Mouse (Mus musculus): ENCODE data around the gene Kcnmb4. TPM values are rescaled to one million over a fixed set of nuclear protein-coding genes. Genes with fewer than 3 reads are reported as not detected.

Kcnmb4 gene
- polyA plus RNA-seq, 1 experiment from 2014 or later, result 0.24 TPM

DNA sequence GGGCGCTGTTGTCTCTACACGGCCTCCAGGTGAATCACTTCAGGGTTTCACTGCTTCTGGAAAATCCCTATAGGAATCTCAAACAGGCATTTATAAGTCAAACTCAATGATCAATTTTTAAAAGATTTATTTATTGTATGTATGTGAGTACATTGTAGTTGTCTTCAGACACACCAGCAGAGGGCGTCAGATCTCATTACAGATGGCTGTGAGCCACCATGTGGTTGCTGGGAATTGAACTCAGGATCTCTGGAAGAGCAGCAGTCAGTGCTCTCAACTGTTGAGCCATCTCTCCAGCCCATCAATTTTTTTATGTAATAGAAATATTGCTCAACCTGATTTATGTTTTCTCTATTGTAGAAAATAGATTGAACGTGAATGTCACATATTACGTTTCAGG is 7.3 kb upstream of the Kcnmb4 start:
- Histone ChIP-seq H3K27ac (no peak overlapping the region), H3K4me3 (replicated peaks) (no peak overlapping the region), H3K4me1 (replicated peaks) (peaks cover 5% of the 10 kb centered on the region; the same call in 1 of the 2 replicates), H3K36me3 (peaks cover 30% of the 10 kb centered on the region), H3K27me3 (peaks cover 8% of the 10 kb centered on the region), H3K4me2 (no peak overlapping the region), H3K9me3 (replicated peaks) (peaks cover 5% of the 10 kb centered on the region), H3K9ac (no peak overlapping the region)
- ATAC-seq (ENCODE audit: low read depth) (no peak), DNase-seq (no peak)
- WGBS (ENCODE audit: insufficient replicate concordance), result 87% methylated on average over 5 of the region's 5 CpGs

DNA sequence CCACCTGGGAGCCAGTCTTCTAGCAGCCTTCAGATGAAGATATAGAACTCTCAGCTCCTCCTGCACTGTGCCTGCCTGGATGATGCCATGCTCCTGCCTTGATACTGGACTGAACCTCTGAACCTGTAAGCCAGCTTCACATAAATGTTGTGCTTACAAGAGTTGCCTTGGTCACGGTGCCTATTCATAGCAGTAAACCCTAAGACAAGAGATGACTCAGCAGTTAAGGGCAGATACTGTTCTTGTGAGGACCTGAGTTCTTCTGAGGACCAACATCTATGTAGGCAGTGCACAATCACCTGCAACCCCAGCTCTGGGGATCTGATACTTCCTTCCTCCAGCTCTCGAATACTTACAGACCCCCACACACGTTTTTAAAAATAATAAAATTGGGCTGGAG is 2.9 kb upstream of the Kcnmb4 start:
- ATAC-seq (ENCODE audit: low read depth), result no peak
- Histone ChIP-seq H3K9me3 (replicated peaks) (peaks cover 5% of the 10 kb centered on the region), H3K4me3 (replicated peaks) (no peak overlapping the region), H3K27me3 (peaks cover 52% of the 10 kb centered on the region), H3K9ac (no peak overlapping the region), H3K27ac (no peak overlapping the region), H3K36me3 (peaks cover 5% of the 10 kb centered on the region; the same call in 1 of the 2 replicates), H3K4me1 (replicated peaks) (peaks cover 15% of the 10 kb centered on the region), H3K4me2 (no peak overlapping the region)
- WGBS (ENCODE audit: insufficient replicate concordance), result 81% methylated on average over 3 of the region's 3 CpGs
- DNase-seq, result no peak

DNA sequence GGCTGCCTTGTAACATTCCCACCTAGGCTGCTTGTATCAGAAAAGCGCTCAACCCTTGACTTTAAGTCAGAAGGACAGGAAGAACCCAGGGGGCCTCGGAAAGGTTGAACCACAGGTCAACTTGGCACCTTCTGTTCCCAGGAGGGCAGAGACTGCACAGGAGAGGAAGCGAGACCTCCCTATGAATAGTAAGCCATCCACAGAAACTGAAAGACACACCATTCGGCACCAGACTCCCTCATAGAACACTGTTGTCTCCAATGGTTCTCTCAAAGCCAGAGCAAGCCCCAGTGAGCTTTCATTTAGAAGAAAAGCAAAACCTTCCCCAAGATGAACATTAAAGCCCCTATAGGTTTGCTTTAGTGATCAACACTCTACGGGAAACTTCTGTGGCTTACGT is 2.0 kb upstream of the Kcnmb4 start:
- Histone ChIP-seq H3K4me2 (no peak overlapping the region), H3K4me1 (replicated peaks) (peaks cover 15% of the 10 kb centered on the region), H3K27me3 (peaks cover 59% of the 10 kb centered on the region), H3K27ac (no peak overlapping the region), H3K4me3 (replicated peaks) (no peak overlapping the region), H3K9ac (no peak overlapping the region), H3K36me3 (peaks cover 1% of the 10 kb centered on the region; the same call in 1 of the 2 replicates), H3K9me3 (replicated peaks) (peaks cover 5% of the 10 kb centered on the region)
- WGBS (ENCODE audit: insufficient replicate concordance), result 65% methylated on average over 6 of the region's 6 CpGs
- ATAC-seq (ENCODE audit: low read depth), result no peak
- no peak for DNase-seq

DNA sequence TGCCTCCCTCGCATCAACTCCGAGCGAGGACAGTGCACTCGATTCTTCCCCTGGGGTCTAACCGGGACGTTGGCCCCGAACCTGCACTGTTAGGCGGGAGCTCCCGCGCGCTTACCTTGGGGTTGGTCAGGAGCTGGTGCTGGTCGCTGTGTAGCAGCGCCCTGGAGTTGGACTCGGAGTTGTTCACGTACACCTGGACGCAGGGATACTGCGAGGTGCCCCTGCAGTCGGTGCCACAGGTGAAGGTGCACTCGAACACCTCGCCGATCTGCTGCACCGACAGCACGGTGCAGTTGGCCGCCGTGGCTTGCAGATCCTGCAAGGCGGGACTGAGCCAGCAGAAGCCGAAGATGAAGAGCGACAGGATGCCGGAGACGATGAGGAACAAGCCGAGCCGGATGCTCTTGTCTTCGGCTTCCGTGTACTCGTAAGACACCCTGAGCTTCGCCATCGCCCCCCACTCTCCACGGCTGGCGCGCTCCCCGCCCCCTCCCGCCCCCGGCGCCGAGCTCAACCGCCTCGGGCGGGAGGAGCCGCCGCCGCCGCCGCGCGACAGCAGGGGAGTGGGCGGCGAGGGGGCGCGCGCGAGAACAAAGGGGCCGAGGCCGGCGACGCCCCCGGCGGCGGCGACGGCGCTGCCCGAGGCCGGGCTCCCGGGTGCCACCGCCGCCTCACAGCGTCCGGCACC is 463 bp downstream of the Kcnmb4 start:
- peak; percentile 39; the same call in 1 of the 2 replicates for ATAC-seq (ENCODE audit: low read depth)
- Histone ChIP-seq H3K9me3 (replicated peaks) (peaks cover 5% of the 10 kb centered on the region), H3K9ac (peak overlapping the region; percentile 39; the same call in 1 of the 2 replicates), H3K36me3 (no peaks in the 10 kb centered on the region), H3K4me1 (replicated peaks) (peaks cover 15% of the 10 kb centered on the region), H3K27ac (no peak overlapping the region), H3K27me3 (peaks cover 65% of the 10 kb centered on the region), H3K4me3 (replicated peaks) (peak overlapping the region; percentile 62), H3K4me2 (peak overlapping the region; percentile 80)
- WGBS (ENCODE audit: insufficient replicate concordance), result under 1% methylated on average over 77 of the region's 78 CpGs
- DNase-seq, result no peak

DNA sequence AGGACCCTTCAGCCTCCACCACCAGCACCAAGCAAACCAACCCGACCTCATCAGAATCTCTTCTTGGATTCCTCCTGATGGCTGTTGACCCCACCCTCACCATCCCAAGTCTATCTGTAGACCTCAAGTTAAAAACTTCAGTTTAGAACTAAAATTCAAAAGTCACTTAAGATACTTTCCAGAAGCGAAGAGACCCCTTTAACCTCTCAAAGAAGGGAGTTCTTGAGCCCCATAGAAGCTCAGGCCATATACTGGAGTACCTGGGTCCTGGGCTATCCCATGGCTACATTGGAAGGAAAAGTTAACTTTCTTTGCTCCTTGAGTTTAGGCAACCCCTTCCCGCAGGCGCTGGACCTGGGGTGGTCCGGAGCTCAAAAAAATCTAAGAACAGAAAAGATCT is 1.1 kb downstream of the Kcnmb4 start:
- DNase-seq (no peak), ATAC-seq (ENCODE audit: low read depth) (no peak)
- 8% methylated on average over 5 of the region's 5 CpGs for WGBS (ENCODE audit: insufficient replicate concordance)
- H3K9ac ChIP-seq, result no peak overlapping the region
- H3K27ac ChIP-seq, result no peak overlapping the region
- peaks cover 65% of the 10 kb centered on the region for H3K27me3 ChIP-seq
- H3K36me3 ChIP-seq, result no peaks in the 10 kb centered on the region
- H3K4me2 ChIP-seq, result peak overlapping the region; percentile 80
- peak overlapping the region; percentile 62 for H3K4me3 ChIP-seq (replicated peaks)
- peaks cover 5% of the 10 kb centered on the region for H3K9me3 ChIP-seq (replicated peaks)
- H3K4me1 ChIP-seq (replicated peaks), result peaks cover 17% of the 10 kb centered on the region

DNA sequence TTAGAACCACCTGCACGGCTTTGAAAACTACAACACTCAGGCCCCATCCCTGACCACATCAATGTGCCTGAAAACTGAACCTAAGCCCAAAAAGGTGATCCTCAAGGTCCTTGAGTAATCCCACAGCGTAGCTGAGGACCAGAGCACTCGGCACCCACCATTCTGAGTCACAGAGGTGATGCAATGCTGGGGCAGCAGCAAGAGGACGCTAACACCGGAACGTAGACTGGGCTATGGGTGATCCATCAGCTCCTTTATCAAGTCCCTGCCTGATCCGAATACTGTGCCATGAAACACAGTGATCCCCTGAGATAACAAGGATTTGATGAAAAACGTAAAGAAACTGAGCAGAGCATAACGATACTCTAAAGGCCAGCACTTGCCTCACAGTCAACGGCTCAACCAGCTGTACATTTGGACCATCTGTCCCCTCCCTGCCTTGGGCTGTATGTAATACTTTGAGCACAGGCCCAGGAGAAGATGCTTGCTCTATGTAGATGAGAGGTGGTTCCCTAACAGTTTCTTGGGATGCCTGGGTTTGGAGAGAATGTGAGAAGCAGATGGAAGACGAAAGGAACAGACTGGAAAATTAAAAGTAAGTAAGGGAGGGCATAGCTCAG is 3.3 kb downstream of the Kcnmb4 start:
- whole genome bisulfite sequencing (ENCODE audit: insufficient replicate concordance), result 80% methylated on average over 11 of the region's 11 CpGs
- no peak overlapping the region for H3K9ac ChIP-seq
- no peak overlapping the region for H3K27ac ChIP-seq
- DNase-seq, result no peak
- H3K27me3 ChIP-seq, result peaks cover 52% of the 10 kb centered on the region
- ATAC-seq (ENCODE audit: low read depth), result no peak
- no peak overlapping the region for H3K4me2 ChIP-seq
- H3K4me1 ChIP-seq (replicated peaks), result peaks cover 17% of the 10 kb centered on the region
- no peaks in the 10 kb centered on the region for H3K36me3 ChIP-seq
- H3K4me3 ChIP-seq (replicated peaks), result no peak overlapping the region
- H3K9me3 ChIP-seq (replicated peaks), result no peaks in the 10 kb centered on the region

DNA sequence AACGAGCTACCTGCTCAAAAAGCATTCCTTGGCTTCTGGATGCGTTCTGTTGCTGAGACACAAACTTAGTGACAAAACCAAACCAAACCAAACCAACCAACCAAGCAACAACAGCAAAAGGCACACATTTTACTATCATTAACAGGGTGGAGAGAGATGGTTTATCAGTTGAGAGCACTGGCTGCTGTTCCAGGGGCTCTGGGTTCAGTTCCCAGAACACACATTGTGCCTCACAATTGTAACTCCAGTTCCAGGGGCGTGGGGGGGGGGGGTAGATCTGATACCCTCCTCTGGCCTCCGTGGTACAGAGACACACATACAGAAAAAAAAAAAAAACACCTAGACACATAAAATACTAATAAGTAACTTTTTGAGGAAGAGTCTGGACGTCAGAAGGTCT is 5.6 kb downstream of the Kcnmb4 start:
- peak; percentile 64; the same call in 1 of the 2 replicates for ATAC-seq (ENCODE audit: low read depth)
- Histone ChIP-seq H3K9ac (no peak overlapping the region), H3K27me3 (peaks cover 29% of the 10 kb centered on the region), H3K4me3 (replicated peaks) (no peak overlapping the region), H3K27ac (no peak overlapping the region), H3K36me3 (no peaks in the 10 kb centered on the region), H3K4me2 (no peak overlapping the region), H3K9me3 (replicated peaks) (no peaks in the 10 kb centered on the region), H3K4me1 (replicated peaks) (peaks cover 7% of the 10 kb centered on the region)
- 35% methylated on average over 5 of the region's 5 CpGs for WGBS (ENCODE audit: insufficient replicate concordance)
- DNase-seq, result no peak

DNA sequence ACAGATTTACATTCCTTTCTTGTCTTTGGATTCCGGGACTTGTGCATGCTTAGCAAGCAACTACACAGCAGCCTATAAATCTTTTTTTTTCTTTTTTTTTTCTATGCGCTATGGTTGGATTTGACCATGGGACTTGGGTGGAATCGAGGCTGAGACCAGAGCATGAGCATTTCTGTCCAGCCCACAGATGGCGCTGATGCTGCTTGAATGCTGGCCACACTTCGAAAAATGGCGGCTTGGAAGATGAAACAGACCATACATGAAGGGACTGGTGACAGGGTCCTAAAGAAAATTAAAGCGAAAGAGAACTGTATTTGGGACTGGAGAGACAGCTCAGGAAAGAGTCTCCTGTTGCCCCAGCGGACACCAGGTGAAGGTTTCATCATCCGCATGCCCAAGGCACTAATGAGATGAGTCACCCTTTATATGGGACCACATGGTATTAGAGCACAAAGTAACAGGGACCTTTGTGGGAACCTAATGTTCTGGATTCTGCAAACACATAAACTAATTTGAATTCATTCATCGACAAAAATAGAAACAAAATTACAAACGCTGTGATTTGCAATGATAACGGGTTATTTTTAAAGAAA is 9.8 kb downstream of the Kcnmb4 start:
- no peak overlapping the region for H3K27ac ChIP-seq
- no peak overlapping the region for H3K9ac ChIP-seq
- no peak overlapping the region for H3K4me3 ChIP-seq (replicated peaks)
- H3K9me3 ChIP-seq (replicated peaks), result no peaks in the 10 kb centered on the region
- ATAC-seq (ENCODE audit: low read depth), result no peak
- WGBS (ENCODE audit: insufficient replicate concordance), result 77% methylated on average over 12 of the region's 12 CpGs
- H3K4me1 ChIP-seq (replicated peaks), result peaks cover 2% of the 10 kb centered on the region; the same call in 1 of the 2 replicates
- no peaks in the 10 kb centered on the region for H3K27me3 ChIP-seq
- H3K36me3 ChIP-seq, result no peaks in the 10 kb centered on the region
- DNase-seq, result no peak
- H3K4me2 ChIP-seq, result no peak overlapping the region

DNA sequence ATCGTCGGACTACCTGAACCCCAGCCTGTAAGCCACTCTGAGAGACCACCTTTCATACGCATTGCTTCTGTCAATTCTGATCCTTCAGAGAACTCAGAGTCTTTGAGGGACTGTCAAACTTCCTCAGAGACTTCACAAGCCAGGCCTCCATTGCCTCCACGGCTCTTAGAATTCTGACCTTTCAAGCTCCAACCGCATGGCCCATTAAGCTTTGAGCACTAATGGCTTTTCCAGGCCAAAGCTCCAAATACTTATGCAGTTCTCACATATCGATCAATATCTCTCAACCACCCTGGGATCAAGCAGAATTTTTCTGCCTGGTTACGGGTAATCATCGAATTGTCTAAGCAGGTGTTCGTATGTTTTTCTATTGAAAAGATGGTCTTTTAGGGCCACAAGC is 12.2 kb downstream of the Kcnmb4 start:
- Histone ChIP-seq H3K4me2 (no peak overlapping the region), H3K27ac (no peak overlapping the region), H3K4me3 (replicated peaks) (no peak overlapping the region), H3K27me3 (no peaks in the 10 kb centered on the region), H3K4me1 (replicated peaks) (no peaks in the 10 kb centered on the region), H3K36me3 (no peaks in the 10 kb centered on the region), H3K9ac (no peak overlapping the region), H3K9me3 (replicated peaks) (no peaks in the 10 kb centered on the region)
- no peak for DNase-seq
- no peak for ATAC-seq (ENCODE audit: low read depth)
- 78% methylated on average over 9 of the region's 9 CpGs for WGBS (ENCODE audit: insufficient replicate concordance)

DNA sequence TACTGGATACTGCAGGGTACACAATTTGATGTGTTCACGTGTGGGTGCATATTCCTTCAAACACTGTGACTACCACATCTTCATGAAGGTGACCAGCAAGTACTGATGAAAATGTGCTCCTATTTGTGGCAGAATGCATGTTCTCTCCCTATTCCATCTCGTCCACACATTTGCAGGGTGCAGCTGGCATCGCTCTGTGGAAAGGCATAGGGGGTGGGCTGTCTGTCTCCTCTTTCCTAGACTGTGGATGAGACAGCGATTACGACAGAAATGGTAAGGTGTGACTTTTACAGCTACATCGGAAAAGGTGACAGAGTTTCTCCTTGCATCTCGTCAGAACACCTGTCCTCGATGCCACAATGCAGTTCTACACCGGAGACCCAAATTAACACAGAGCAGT is 14.9 kb downstream of the Kcnmb4 start:
- ATAC-seq (ENCODE audit: low read depth), result no peak
- WGBS (ENCODE audit: insufficient replicate concordance), result 78% methylated on average over 9 of the region's 9 CpGs
- no peak for DNase-seq

DNA sequence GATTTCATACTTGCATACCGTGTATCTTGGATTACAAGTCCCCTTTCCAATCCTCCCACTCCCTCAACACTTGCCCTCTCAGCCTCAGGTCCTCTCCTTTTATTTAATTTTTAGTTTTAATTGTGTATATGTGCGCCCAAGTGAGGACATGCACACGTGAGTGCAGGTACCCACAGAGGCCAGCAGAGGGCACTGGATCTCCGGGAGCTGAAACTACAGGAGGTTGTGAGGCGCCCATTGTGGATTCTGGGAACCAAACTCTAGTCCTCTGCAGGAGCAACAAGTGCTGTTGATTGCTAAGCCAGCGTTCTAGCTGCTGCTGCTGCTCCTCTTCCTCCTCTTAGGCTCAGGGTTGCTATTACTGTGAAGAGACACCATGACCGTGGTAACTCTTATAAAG is 20.9 kb downstream of the Kcnmb4 start:
- no peaks in the 10 kb centered on the region for H3K4me1 ChIP-seq (replicated peaks)
- H3K9ac ChIP-seq, result no peak overlapping the region
- H3K4me2 ChIP-seq, result no peak overlapping the region
- no peak overlapping the region for H3K4me3 ChIP-seq (replicated peaks)
- WGBS (ENCODE audit: insufficient replicate concordance), result 73% methylated on average over 7 of the region's 7 CpGs
- DNase-seq, result no peak
- H3K9me3 ChIP-seq (replicated peaks), result peaks cover 5% of the 10 kb centered on the region; the same call in 1 of the 2 replicates
- ATAC-seq (ENCODE audit: low read depth), result no peak
- no peaks in the 10 kb centered on the region for H3K36me3 ChIP-seq
- no peak overlapping the region for H3K27ac ChIP-seq
- no peaks in the 10 kb centered on the region for H3K27me3 ChIP-seq

More for the DNA sequence above, 14.9 kb downstream of the Kcnmb4 start:
- H3K4me2 ChIP-seq, result no peak overlapping the region
- H3K9ac ChIP-seq, result no peak overlapping the region
- H3K4me3 ChIP-seq (replicated peaks), result no peak overlapping the region
- H3K27me3 ChIP-seq, result no peaks in the 10 kb centered on the region
- no peaks in the 10 kb centered on the region for H3K9me3 ChIP-seq (replicated peaks)
- H3K36me3 ChIP-seq, result no peaks in the 10 kb centered on the region
- no peaks in the 10 kb centered on the region for H3K4me1 ChIP-seq (replicated peaks)
- H3K27ac ChIP-seq, result no peak overlapping the region

Measured in liver, embryonic 13.5 days (tissue).